Comparison of ENCODE assay signal across 25 mouse cellular contexts in genomic region chr12:101742375-101742774, GRCm38 (mm10). TPM values are rescaled to one million over a fixed set of nuclear protein-coding genes. Genes with fewer than 3 reads are reported as not detected.
DNase-seq lines count a peak whose midpoint lies in the region; ATAC-seq and TF ChIP-seq lines count a peak whose summit lies in the region.
"Had no signal": no experiment of that assay in that cellular context is flagged by ENCODE, and none has a peak within 500 bp of the region (broad histone marks: within the 10 kb centered on the region; RNA-seq: fewer than 3 reads in every experiment).

No protein-coding gene starts in this region.

- TF ChIP-seq EP300 in stomach, postnatal 0 days (optimal IDR thresholded peaks at IDR 0.05), result no peak

- no peaks in the 10 kb centered on the region for H3K9me3 ChIP-seq in embryonic facial prominence, embryonic 11.5 days (replicated peaks; ENCODE audit: control insufficient read depth, low read length)
- H3K9me3 ChIP-seq in embryonic facial prominence, embryonic 10.5 days, result no peaks in the 10 kb centered on the region
- H3K9me3 ChIP-seq in stomach, embryonic 14.5 days (ENCODE audit: control insufficient read depth, low read depth, low read length), result no peaks in the 10 kb centered on the region
- H3K9me3 ChIP-seq in stomach, postnatal 0 days (ENCODE audit: control insufficient read depth, low read length), result no peaks in the 10 kb centered on the region
- H3K9me3 ChIP-seq: embryonic facial prominence, embryonic 13.5 days; embryonic facial prominence, embryonic 15.5 days; forebrain, embryonic 10.5 days; forebrain, embryonic 12.5 days; G1E had no signal

- no peak overlapping the region for H3K4me2 ChIP-seq in embryonic facial prominence, embryonic 11.5 days (ENCODE audit: low read depth, low read length)
- H3K4me2 ChIP-seq in stomach, embryonic 14.5 days (replicated peaks; ENCODE audit: low read depth, low read length), result no peak overlapping the region
- H3K4me2 ChIP-seq in stomach, postnatal 0 days (replicated peaks; ENCODE audit: low read depth), result no peak overlapping the region
- H3K4me2 ChIP-seq: embryonic facial prominence, embryonic 13.5 days; embryonic facial prominence, embryonic 15.5 days; forebrain, embryonic 12.5 days had no signal

- TF ChIP-seq CTCF in stomach, postnatal 0 days (IDR thresholded peaks at IDR 0.05; ENCODE audit: low read depth), result no peak

- no peak overlapping the region for H3K9ac ChIP-seq in embryonic facial prominence, embryonic 11.5 days (replicated peaks; ENCODE audit: low read length)
- no peak overlapping the region for H3K9ac ChIP-seq in stomach, embryonic 14.5 days (replicated peaks; ENCODE audit: low read depth, low read length)
- H3K9ac ChIP-seq in stomach, postnatal 0 days (ENCODE audit: low read length), result no peak overlapping the region
- H3K9ac ChIP-seq: embryonic facial prominence, embryonic 13.5 days; embryonic facial prominence, embryonic 15.5 days; forebrain, embryonic 12.5 days had no signal

- no peaks in the 10 kb centered on the region for H3K36me3 ChIP-seq in embryonic facial prominence, embryonic 11.5 days (replicated peaks; ENCODE audit: control insufficient read depth, insufficient read depth, low read depth, low read length)
- H3K36me3 ChIP-seq in embryonic facial prominence, embryonic 10.5 days (replicated peaks), result no peaks in the 10 kb centered on the region
- no peaks in the 10 kb centered on the region for H3K36me3 ChIP-seq in stomach, embryonic 14.5 days (ENCODE audit: control insufficient read depth, insufficient read depth, low read length)
- no peaks in the 10 kb centered on the region for H3K36me3 ChIP-seq in stomach, postnatal 0 days (ENCODE audit: control insufficient read depth, insufficient read depth, low read length)
- H3K36me3 ChIP-seq: embryonic facial prominence, embryonic 13.5 days; embryonic facial prominence, embryonic 15.5 days; forebrain, embryonic 10.5 days; forebrain, embryonic 12.5 days; G1E had no signal

- no peaks in the 10 kb centered on the region for H3K4me1 ChIP-seq in embryonic facial prominence, embryonic 11.5 days (ENCODE audit: control insufficient read depth, insufficient read depth, low read length)
- H3K4me1 ChIP-seq in embryonic facial prominence, embryonic 10.5 days, result peaks cover 10% of the 10 kb centered on the region
- no peaks in the 10 kb centered on the region for H3K4me1 ChIP-seq in stomach, embryonic 14.5 days (ENCODE audit: control insufficient read depth, insufficient read depth, low read length)
- no peaks in the 10 kb centered on the region; the same call in 1 of the 2 replicates for H3K4me1 ChIP-seq in stomach, postnatal 0 days (replicated peaks; ENCODE audit: control insufficient read depth, insufficient read depth)
- H3K4me1 ChIP-seq: embryonic facial prominence, embryonic 13.5 days; embryonic facial prominence, embryonic 15.5 days; forebrain, embryonic 10.5 days; forebrain, embryonic 12.5 days had no signal

- 43% methylated on average over 2 of the region's 2 CpGs for WGBS in embryonic facial prominence, embryonic 11.5 days
- WGBS in embryonic facial prominence, embryonic 10.5 days, result 52% methylated on average over 2 of the region's 2 CpGs
- WGBS in stomach, embryonic 14.5 days, result 47% methylated on average over 2 of the region's 2 CpGs
- WGBS in stomach, postnatal 0 days, result 45% methylated on average over 2 of the region's 2 CpGs

- no peak for ATAC-seq in embryonic facial prominence, embryonic 11.5 days (replicated peaks; ENCODE audit: insufficient number of reproducible peaks, low FRiP score, low TSS enrichment, low read depth)
- peak; percentile 23; the same call in 1 of the 2 replicates for ATAC-seq in stomach, embryonic 14.5 days (ENCODE audit: insufficient number of reproducible peaks, insufficient read depth, low FRiP score, low read depth)
- ATAC-seq in stomach, postnatal 0 days (ENCODE audit: low FRiP score, low TSS enrichment), result no peak
- ATAC-seq: activated CD4-positive, CD25-positive, alpha-beta regulatory T cell, adult 4 months; CD4-positive, CD25-positive, alpha-beta regulatory T cell, adult 4 months; forebrain, embryonic 14.5 days; forebrain, embryonic 16.5 days; Patski had no signal

- H3K4me3 ChIP-seq in embryonic facial prominence, embryonic 11.5 days (ENCODE audit: low read depth, low read length), result no peak overlapping the region
- no peak overlapping the region for H3K4me3 ChIP-seq in embryonic facial prominence, embryonic 10.5 days
- no peak overlapping the region for H3K4me3 ChIP-seq in stomach, embryonic 14.5 days (ENCODE audit: low read depth, low read length)
- H3K4me3 ChIP-seq in stomach, postnatal 0 days (ENCODE audit: low read depth, low read length), result no peak overlapping the region
- H3K4me3 ChIP-seq: embryonic facial prominence, embryonic 13.5 days; embryonic facial prominence, embryonic 15.5 days; erythroblast, embryonic 14.5 days; forebrain, embryonic 10.5 days; forebrain, embryonic 12.5 days had no signal

- peak; percentile 35 for DNase-seq in embryonic facial prominence, embryonic 11.5 days (ENCODE audit: low spot score)
- no peak for DNase-seq in embryonic facial prominence, embryonic 10.5 days (ENCODE audit: low spot score)
- DNase-seq in stomach, postnatal 0 days (ENCODE audit: low spot score), result no peak
- no peak for DNase-seq in right cerebral cortex, adult 18-20 months
- DNase-seq: adrenal gland, adult 8-10 months; adrenal gland, postnatal 14 days; adrenal gland, postnatal 36 days; B cell, adult 2 months; cerebellum, adult 11-12 months; cerebellum, adult 2 months; cerebellum, adult 9-10 months; cerebellum, postnatal 10 days; cerebellum, postnatal 25 days had no signal

- H3K27ac ChIP-seq in embryonic facial prominence, embryonic 11.5 days (replicated peaks; ENCODE audit: low read depth, low read length), result no peak overlapping the region
- H3K27ac ChIP-seq in embryonic facial prominence, embryonic 10.5 days (replicated peaks), result no peak overlapping the region
- H3K27ac ChIP-seq in stomach, embryonic 14.5 days (ENCODE audit: low read length), result no peak overlapping the region
- H3K27ac ChIP-seq in stomach, postnatal 0 days (replicated peaks), result no peak overlapping the region
- H3K27ac ChIP-seq: embryonic facial prominence, embryonic 13.5 days; embryonic facial prominence, embryonic 15.5 days; forebrain, embryonic 10.5 days; forebrain, embryonic 12.5 days had no signal

- no peaks in the 10 kb centered on the region for H3K27me3 ChIP-seq in embryonic facial prominence, embryonic 11.5 days (ENCODE audit: control insufficient read depth, insufficient read depth, low read length)
- no peaks in the 10 kb centered on the region for H3K27me3 ChIP-seq in embryonic facial prominence, embryonic 10.5 days (replicated peaks; ENCODE audit: low read depth, poor library complexity, severe bottlenecking)
- H3K27me3 ChIP-seq in stomach, embryonic 14.5 days (ENCODE audit: control insufficient read depth, insufficient read depth, low read length), result no peaks in the 10 kb centered on the region
- no peaks in the 10 kb centered on the region for H3K27me3 ChIP-seq in stomach, postnatal 0 days (ENCODE audit: control insufficient read depth, insufficient read depth, low read length)
- H3K27me3 ChIP-seq: embryonic facial prominence, embryonic 13.5 days; embryonic facial prominence, embryonic 15.5 days; forebrain, embryonic 12.5 days had no signal

RNA-seq across cellular contexts. Expression of gene Tc2n, which starts 24.1 kb away (rescaled TPM):
- polyA plus RNA-seq in embryonic facial prominence, embryonic 11.5 days (2014; fragmentation: Nextera tagmentation; extraction: Ambion mirVana), result 0.36 and 0.65 TPM in 2 replicates
- polyA plus RNA-seq in embryonic facial prominence, embryonic 10.5 days (2016; fragmentation: Nextera tagmentation; extraction: Ambion mirVana), result 0.23 and 0.55 TPM in 2 replicates
- polyA plus RNA-seq in stomach, embryonic 14.5 days (2014; fragmentation: Nextera tagmentation; extraction: Ambion mirVana), result 2.6 and 3.1 TPM in 2 replicates
- 11.6 and 12.5 TPM in 2 replicates for polyA plus RNA-seq in stomach, postnatal 0 days (2015; fragmentation: Nextera tagmentation; extraction: Ambion mirVana)
- polyA plus RNA-seq: erythroblast, embryonic 14.5 days; G1E had no signal
